Mouse (Mus musculus): ENCODE measurements around the gene Mrpl28.
"Not testable (repeated sequence)": the region's sequence is repeated elsewhere in the genome, so short reads cannot be mapped to it uniquely, and the experiment has no call there.

Gene Mrpl28

GRCm38 (mm10) chr17:26175248-26175647 lies 51.9 kb downstream of the Mrpl28 start:
- not testable (repeated sequence) for DNase-seq (ENCODE audit: low read depth, low spot score)
